Mouse (Mus musculus) testis, adult 2 months (tissue): ENCODE measurements around the gene Nxnl2.
"Not testable (repeated sequence)": the region's sequence is repeated elsewhere in the genome, so short reads cannot be mapped to it uniquely, and the experiment has no call there.

ENCODE experiments used
- CTCF ChIP-seq: fragments of 200-500 bp; IDR thresholded peaks from 2 replicates; pipeline ENCODE4 v1.5.1; 2012; ENCODE audit warnings: low read depth, mild to moderate bottlenecking, inconsistent platforms, low read length, moderate library complexity; ENCODE audit not compliant: control insufficient read depth, insufficient read depth, insufficient replicate concordance
- POLR2A ChIP-seq: fragments of 200-500 bp; IDR thresholded peaks from 2 replicates; pipeline ENCODE4 v1.6.1; 2012; ENCODE audit warnings: low read depth, mild to moderate bottlenecking, inconsistent platforms, low read length, moderate library complexity; ENCODE audit not compliant: control insufficient read depth

DNA sequence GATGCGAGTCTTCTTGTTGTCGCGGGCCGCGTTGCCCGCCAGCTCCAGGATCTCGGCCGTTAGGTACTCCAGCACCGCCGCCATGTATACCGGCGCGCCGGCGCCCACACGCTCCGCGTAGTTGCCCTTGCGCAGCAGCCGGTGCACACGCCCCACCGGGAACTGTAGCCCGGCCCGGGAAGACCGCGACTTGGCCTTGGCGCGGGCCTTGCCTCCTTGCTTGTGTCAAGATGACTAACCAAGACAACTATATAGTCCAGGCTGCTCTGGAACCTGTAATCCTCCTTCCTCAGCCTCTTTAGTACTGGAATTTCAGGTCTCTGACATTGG is 32.0 kb downstream of the Nxnl2 start:
- TF ChIP-seq POLR2A, CTCF: not testable (repeated sequence)
